Mouse (Mus musculus) bone marrow macrophage, adult 2 months (primary cell): ENCODE results near the gene Gm47985.
"Not testable (repeated sequence)": the region's sequence is repeated elsewhere in the genome, so short reads cannot be mapped to it uniquely, and the experiment has no call there.

Experiments
- CTCF ChIP-seq: IDR thresholded peaks from 2 replicates; pipeline ENCODE4 v1.5.1; 2012; ENCODE audit warnings: low read depth, mild to moderate bottlenecking, low read length, moderate library complexity
- POLR2A ChIP-seq: IDR thresholded peaks from 2 replicates; pipeline ENCODE4 v1.6.1; 2012; ENCODE audit warnings: mild to moderate bottlenecking, low read depth, low read length, borderline replicate concordance

- not testable (repeated sequence) for TF ChIP-seq CTCF, POLR2A
Observed at GRCm38 (mm10) chr1:151203818-151204217, 21.5 kb downstream of the Gm47985 start, which contains the start of gene 3110040M04Rik.
